Mouse (Mus musculus): ENCODE results near the gene Rbm42.

The Rbm42 gene

DNA sequence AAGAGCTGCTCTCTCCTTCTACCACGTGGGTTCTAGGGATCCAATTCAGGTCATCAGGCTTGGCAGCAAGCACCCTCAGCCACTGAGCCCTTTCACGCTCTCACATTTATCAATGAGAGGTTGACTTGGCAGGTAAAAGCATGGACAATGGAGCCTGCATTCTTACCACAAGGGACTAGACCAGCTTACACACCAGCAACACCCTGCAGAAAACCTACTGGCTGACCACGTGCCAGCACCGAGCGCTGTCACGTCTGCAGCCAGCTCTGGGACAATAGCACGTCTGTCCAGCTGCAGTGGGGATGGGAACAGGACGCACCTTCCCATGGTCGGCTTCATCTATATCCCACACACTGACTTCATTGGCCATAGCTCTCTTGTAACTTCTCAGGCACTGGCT lies 31.5 kb downstream of the Rbm42 start:
- DNase-seq (ENCODE audit: low read depth, low spot score) = no peak

DNA sequence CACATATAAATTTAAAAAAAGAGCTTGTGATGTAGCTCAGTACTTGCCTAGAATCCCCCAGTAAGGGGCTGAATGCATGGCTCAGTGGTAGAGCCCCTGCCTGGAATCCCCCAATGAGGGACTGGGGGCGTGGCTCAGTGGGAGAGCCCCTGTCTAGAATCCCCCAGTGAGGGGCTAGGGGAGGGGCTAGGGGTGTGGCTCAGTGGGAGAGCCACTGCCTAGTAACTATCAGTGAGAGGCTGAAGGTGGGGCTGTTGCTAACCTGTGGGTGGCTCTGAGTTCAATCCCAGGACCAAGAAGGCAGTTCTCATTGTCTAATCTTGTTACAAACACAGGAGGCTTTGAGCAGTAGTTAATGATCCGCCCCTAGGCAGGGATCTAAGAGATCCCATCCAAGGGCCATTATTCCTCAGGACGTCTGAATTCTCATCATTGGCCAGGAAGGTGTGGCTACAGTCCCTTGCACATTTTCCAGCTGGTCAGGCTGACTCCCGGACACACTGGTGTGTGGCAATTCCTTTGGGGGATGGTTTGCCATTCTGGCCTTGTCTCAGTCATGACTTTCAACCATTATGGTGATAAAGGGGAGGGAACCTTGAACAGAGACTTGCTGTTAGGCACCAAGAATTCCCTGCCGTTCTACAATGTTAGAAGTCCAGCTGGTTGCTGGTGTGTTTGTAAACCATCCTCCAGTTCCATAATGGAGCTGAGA lies 34.9 kb downstream of the Rbm42 start:
- no peak for DNase-seq (ENCODE audit: low read depth, low spot score)

DNA sequence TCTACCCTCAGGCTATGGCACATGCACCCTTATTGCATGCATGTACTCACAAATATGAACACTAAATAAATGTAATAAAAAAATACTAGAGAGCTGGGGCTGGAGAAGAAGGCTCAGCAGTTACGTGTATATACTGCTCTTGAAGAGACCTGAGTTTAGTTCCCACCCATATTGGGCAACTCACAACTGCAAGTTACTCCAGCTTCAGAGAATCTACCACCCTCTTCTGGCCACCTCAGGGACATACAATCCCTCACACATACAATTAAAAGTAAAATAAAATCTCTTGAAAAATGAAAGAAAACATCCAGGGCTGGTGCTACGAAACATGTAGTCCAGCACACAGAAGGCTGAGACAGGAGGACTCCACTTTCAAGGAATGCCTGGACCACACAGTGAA lies 35.7 kb downstream of the Rbm42 start:
- DNase-seq (ENCODE audit: low read depth, low spot score) = peak; percentile 63

DNA sequence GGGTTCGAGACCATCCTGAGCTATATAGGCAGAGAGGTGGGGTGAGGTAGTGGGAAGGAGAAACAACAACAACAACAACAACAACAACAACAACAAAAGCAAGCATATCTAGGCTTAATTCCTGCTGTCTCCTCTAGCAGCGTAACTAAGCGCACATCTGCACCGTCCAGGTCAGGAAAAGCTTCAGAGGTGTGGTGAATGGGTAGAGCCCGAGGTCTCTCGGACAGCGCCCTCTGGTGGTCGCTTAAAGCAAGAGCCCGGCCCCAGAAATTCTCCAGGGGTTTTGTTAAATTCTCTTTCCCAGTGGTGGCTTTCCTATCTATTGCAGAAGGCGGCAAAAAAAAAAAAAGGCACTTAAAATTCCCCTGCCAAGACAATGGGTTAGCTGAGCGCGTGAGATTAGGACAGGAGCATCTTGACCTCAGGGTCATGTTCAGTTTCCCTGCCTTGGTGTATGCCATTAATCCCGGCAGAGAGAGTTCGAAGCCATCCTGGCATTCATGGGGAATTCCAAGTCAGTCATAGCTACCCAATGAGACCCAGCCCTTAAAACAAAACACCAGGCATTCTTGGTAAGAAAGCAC lies 36.5 kb downstream of the Rbm42 start:
- peak; percentile 79 for DNase-seq (ENCODE audit: low read depth, low spot score)

DNA sequence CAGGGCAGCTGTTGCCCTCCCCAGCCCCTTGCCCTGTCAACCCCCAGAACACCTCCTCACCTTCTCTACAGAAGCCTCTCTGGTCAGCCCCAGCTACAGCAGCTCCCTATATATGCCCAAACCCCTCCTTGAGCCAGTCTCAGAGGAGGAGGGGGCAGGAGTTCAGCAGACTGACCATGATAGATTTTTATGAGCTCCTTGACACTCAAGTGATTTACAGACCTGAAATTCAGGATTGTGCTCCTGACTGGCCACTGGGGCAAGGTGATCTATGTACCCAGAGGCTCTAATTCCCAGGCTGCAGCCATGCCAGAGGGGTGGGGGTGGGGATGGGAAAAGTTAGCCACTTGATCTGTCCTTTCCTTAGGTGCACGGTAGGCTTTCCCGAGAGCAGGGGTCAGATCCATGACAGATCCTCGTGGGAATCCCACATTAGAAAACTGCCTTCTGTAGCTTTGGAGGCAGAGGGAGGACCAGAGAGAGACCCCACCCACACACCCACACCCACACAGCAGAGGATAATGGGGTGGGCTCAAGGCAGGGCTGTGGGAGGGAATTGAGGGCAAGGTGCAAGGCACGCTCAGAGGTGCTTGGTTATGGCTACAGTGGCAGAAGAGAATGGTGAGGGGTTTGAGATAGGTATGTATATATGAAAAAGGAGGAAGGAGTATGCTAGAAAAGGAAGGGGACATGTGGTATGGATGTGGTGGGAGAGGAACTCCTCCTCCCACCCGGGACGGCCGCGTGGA lies 37.3 kb downstream of the Rbm42 start, which contains the start of gene Upk1a:
Gene Upk1a (minus strand): TSS at position 194 of the 749 bp plus-strand sequence.
- DNase-seq (ENCODE audit: low read depth, low spot score) = no peak

DNA sequence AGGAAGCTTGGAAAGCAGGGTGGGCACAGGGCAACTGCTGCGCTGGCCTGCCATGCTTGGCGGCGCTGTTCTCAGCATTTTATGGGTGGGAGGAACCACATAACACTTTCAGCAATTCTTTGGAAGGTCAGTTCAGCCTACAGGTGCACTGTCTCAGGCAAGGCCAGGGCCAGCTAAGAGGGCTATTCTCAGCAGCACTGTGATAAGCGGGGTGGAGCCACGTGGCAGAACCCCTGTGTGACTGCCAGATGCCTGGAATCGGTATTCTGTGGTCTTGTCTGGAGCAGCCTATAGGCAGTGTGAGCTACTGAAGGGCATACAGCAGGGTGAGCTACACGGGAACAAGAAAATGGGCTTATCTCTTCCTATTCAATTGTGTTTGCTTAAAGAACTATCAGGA lies 40.1 kb downstream of the Rbm42 start:
- no peak for DNase-seq (ENCODE audit: low read depth, low spot score)

DNA sequence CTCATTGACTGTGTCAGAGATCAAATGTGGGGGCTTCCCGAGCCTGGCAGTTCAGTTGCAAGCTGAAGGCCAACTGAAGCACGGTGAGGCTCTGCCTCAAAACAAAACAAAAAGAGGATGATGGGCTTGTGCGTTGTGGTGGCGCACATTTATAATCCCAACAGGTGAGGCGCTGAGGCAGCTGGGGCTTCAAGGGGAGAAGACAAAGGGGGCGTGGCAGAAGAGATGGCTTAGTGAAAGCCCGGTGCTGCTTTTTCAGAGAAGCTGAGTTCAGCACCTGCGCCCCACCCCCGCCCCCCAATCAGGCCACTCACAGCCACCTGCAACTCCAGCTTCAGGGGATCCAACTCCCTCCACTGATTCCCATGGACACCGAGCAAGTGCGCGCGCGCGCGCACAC lies 41.6 kb downstream of the Rbm42 start:
- DNase-seq (ENCODE audit: low read depth, low spot score) = no peak

DNA sequence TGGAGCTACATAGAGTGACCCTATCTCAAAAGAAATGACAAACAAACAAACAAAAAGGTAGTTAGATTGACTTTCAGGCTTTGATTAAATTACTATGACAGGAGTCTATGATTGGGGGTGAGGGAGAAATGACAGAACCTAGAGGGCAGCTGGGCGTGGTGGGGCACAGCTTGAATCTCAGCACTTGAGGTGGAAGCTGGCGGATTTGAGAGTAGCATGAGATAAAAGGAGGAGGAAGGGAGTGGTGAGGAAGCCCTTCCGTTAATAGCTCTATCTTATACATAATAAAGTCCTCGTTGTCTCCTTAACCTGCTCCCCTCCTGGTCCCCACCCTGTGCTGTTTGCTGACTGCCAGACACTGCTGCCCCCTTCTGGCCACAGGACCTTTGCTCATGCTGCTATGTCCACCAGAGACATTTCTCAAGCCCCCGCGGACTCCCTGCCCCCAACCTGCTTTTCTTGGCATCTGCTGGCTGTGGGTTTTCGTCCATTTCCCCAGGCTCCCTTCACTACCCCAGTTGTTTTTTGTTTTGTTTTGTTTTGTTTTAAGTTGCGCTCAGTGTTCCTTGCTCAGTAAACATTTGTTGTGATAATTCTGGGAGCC lies 42.3 kb downstream of the Rbm42 start:
- DNase-seq (ENCODE audit: low read depth, low spot score) = peak; percentile 89

DNA sequence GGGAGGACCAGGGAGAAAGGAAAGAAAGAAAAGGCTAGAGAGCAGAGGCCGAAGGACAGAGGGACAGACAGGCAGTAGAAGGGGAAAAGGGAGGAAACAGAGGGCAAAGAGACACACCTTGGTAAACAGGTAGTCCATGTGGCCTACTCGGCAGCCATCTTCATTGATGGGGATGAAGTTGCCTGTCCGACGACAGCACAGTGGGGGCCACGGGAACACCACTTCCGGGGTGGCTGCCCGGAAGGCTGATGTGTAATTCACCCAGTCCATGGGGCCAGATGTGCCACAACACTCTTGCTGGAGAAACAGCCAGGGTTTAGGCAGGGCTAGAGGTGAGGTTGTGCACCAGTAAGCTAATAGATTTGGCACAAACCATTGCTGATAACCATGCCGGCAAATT lies 45.2 kb downstream of the Rbm42 start:
- DNase-seq (ENCODE audit: low read depth, low spot score) = no peak

DNA sequence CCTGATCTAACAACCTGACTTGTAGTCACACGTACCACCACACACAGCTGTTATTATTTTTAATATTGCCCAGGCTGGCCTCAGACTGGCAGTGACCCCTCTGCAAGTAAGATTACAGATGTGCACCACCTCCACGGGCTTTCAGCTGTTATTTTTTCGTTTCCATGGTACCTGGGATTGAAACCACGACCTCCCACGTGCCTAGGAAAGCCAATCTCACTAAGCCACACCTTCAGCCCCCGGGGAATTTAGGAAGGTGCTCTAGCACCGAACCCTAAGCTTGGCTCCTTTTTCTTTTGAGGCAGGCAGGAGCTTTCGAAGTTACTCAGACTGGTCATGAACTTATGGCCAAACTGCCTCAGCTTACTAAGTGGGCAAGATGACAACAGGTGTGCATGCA lies 45.7 kb downstream of the Rbm42 start:
- no peak for DNase-seq (ENCODE audit: low read depth, low spot score)

DNA sequence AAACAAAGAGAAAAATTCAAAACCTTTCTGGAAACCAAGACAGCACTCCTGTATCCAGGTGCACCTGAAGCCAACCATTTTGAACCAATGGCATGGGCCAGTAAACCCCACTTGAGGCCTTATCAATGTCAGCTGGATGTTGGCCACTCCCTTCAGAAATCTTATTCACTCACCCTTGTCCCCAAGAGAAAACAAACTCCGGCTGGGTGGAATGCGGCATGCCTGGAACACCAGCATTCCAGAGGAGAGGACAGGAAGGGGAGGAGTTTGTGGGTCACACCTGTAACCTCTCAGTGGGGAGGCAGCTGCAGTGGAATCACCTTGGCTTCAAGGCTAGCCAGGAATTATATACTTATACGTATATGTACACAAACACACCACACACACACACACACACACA lies 47.5 kb downstream of the Rbm42 start:
- DNase-seq (ENCODE audit: low read depth, low spot score) = no peak

DNA sequence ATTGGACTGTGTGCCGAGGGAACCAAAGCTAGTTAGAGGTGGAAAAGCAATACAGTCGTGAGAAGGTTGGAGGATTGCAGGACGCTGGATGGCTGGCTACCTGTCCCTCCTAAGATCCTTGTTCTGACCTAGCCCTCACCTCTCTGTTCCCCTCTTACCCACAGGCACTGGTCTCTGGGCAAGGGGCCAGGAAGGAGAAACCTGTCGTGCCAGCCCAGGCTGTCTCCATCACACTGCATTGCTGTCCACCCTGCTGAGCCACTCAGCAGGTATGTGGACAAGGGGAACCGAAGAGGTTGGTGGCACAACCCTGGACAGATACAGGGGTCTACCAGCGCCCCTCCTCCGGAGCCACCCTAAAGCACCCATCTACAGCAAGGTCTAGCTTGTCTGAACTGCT lies 49.5 kb downstream of the Rbm42 start:
- DNase-seq (ENCODE audit: low read depth, low spot score) = no peak

DNA sequence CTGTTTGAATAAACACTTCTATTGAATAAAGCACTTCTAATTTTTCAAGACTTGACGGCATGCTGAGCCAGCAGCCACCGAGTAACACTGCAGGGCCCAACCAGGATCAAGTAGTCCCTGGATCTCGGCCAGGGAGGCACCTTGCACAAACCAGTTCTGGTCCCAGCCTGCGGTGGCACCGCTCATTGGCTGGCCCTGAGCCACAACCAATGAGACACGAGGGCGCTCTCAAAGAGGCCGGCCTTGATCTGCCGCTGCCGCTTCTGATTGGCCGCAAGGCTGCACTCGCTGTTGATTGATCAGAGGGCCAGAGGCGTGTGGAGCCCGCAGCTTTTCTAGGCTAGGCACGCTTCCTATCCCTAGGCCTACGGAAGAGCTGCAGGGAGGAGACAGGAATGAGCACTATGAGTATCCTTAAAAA lies 50.2 kb downstream of the Rbm42 start:
- peak; percentile 79 for DNase-seq (ENCODE audit: low read depth, low spot score)

DNA sequence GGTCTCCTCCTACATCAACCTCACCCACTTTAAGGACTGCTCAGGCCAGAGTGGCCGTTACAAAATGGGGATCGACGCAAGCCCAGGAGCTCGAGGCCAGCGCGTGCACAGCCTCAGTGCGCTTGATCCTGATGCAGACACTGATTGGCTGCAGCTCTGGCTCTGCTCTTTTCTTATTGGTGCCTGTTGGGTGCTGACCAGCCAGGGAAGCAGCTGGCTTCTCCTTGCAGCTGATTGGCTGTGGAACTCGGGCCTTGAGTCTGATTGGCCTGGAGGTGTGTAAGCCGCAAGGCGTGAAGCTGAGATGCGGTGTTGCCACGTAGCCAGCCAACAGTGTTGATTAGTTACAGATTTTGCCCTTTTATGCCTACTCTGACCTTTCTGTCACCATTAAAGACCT lies 51.3 kb downstream of the Rbm42 start, which contains the start of gene Zbtb32:
Gene Zbtb32 (minus strand): TSS at position 124 of the 400 bp plus-strand sequence.
- DNase-seq (ENCODE audit: low read depth, low spot score) = no peak

DNA sequence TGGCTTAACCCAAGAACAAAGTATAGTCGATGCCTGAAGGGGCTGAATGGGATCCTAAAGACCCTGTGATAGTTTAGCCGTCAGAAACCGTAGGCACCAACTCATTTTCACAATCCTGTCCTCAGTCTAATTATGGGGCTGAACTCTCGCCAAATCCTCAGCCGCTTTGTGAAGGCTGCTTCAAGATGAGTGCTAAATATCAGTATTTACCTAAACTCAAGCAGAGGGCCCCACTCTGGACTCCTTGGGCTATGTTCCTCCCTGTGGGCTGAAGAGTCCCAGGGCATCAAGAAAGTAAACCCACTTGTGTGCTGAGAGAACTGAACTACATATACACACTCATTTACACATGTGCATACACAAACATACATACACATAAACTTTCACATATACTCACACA lies 53.3 kb downstream of the Rbm42 start:
- no peak for DNase-seq (ENCODE audit: low read depth, low spot score)

DNA sequence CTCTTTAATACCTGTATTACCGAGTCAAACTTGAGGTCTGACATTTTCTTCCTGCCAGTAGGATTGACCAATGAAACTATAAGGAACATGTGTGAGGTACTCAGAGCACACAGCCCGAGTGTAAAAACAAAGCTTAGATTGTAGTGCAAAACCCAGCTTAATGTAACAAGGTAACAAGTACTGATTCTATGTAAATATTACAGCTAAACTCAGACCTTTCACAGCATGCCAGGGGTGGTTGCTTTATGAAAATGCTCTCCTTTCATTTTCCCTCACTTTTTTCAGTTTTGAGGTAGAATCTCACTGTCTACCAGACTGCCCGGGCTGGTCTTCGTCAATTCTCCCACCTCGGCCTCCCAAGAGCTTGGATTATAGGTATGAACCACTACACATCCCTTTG lies 54.0 kb downstream of the Rbm42 start:
- DNase-seq (ENCODE audit: low read depth, low spot score) = no peak

DNA sequence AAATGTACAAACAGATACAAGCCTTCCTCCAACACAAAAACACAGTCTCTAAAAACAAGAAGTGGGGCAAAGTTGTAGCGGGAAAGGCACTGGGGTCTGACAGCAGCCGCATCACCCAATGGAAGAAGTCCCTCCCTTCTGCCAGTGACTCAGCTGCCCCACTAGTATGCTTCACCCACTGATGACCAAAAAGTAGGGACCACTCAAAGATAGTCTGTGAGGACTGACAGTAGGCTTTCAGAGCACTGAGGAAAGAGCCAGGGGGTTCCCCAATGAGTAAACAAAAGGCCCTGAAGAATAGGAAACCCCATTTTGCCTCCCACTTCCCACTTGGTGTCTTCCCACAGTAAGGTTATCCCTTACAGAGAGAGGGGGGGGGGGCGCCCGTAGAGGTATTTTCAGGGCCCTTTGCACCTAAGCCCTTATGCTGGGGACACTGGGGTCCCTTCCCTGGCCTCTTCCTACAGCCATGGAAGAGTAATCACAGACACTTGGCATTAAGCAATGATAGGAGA lies 55.5 kb downstream of the Rbm42 start:
- DNase-seq (ENCODE audit: low read depth, low spot score) = no peak

DNA sequence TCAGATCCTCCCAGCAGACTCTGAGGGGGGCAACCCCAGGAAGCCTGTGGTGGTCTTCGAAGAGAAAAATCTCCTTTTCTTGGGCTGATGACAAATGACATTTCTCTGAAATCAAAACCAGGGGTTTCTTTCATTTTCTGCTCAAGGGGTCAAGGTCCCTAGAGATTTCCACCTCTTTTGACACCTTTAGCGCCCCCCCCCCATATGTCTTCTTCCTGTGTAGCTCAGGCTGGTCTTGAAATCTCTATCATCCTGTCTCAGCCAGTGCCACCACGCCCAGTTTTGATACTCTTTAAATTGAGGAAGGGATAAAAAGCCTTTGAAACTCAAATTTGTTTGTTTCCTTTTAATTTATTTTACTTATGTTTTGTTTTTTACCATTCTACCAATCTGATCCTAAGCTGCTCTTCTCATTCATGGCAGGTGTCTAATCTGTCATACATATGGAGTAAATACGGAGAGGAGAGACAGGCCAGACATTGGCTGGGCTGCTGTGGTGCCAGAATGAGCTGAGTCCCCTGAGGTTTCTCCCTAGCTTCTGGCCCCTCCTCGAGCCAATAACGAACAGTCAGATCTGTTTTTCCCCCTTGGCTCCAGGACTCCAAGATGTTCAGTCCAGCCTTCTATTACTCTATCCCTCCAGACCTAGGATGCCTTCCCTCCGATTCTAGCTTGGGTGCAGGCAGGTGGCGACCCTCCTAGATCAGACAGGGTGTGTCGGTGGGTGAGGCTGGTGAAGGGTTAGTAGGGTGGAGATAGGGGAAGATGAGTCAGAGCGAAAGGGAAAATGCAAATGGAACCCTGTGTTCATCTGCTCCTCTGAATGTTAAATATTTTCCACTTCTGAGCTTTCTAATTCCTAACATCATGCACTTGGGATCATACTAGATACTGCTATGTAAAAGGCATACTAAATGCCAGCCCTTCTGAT lies 56.3 kb downstream of the Rbm42 start:
- peak; percentile 41 for DNase-seq (ENCODE audit: low read depth, low spot score)

DNA sequence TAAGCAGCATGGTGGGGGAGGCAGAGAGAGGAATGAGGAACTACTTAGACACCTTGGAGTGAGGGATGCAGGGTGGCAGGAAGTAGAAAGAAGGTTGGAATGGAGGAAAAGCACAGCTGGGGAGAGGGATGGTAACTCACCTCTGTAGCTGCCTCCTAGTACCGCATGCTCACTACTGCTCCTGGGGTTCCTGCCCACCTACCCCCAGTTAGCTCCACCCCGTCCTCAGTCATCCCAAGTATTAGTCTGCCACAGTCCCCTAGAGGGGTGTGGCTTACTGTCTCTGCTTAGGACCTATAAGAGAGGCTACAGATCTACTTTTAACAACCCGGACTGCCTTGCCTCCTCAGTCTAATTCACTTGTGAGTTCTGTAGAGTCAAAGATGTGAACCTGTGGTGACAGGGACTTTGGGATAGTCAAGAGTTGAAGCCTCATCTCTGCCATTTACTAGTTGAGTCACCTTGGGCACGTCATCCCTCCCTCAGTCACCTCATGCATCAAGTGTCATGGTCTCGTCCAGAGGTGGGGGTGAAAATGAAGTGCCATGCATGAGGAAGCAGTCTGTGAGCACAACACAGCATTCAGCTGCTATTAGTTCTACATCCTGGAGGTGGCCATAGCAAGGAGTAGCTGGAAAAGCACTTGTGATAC lies 57.2 kb downstream of the Rbm42 start:
- peak; percentile 34 for DNase-seq (ENCODE audit: low read depth, low spot score)

DNA sequence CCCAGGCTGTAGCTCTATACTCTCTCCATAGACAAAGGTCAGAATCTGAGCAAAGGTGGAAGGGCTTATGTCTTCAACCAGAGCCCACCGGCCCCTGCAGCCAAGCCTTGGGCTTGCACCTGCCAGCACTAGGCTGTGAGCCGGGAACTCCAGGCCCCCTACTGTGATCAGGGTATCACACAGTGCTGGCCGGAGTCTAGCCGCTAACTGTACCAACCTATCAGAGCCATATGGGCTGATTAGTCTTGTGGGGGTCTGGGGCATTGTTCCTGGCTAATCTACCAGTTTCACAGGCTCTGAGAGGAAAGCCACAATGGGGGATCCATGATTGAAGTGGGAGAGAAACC lies 58.5 kb downstream of the Rbm42 start:
- DNase-seq (ENCODE audit: low read depth, low spot score) = no peak
